Mouse (Mus musculus) kidney, postnatal 14 days (tissue): ENCODE measurements around the gene Slamf8.
A peak's percentile ranks its signal among the peaks of the same experiment; 100 is the strongest.

Experiments
- DNase-seq: peaks from one replicate; pipeline ENCODE4 v3.0.0; 2022; ENCODE audit warnings: mixed read lengths

Gene Slamf8

DNA sequence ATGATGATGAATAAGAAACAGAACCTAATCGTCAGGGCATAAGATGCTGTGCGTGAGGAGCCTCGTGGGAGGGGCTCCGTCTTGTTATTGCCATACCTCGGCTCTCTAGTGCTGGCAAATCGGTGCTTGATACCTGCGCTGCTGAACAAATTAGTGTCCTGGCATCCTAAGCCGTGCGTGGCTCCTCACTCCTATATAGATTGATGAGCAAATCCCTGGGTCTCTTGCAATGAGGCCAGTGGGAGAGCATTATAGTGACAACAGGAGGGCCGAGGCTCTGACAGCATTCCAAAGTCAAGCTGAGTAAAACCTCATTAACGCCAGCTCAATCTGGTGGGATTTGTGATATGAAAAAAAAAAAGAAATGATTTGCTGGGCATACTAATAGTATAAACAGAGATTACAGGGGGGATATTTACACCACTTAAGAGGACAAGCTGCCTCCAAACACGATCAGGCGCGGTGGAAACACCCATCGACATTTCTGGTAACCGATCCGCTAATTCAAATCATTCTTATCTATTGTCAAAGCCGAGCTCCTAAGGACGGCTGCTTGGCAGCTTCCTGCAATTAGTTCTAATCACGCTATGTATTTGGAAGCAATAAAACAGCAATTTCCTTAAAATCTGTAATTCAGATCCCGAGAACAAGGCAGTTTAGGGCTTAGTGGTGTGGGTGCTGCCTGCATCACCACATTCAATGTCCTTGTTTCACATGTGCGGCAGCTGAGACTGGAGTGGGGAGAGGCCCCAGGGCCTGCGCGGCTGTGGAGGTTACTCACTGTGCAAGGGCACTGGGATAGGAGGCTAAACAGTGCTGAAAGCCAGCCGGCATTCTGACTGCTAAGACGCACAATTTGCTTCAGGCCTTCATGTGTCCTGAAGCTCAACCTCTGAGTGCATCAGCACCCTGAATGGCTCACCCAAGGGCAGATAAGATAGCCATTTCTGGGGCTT, 4.5 kb downstream of the Slamf8 start:
- no peak for DNase-seq

DNA sequence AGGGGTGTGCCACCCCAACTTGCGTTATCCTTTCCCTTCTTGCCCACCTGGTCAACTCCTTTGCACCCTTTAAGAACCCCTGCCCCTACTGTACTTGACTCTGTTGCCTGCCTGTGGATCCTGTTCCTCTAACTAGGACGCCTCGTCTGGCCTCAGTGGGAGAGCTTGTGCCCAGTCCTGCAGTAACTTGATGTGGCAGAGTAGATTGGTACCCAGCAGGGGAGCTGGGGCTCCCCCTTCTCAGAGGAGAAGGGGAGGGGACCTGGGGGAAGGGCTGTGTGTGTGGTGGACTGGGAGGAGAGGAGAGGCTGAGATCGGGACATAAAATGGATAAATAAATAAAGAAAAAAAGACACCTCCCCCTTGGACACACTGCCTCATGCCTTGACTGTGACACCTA, 5.3 kb downstream of the Slamf8 start:
- DNase-seq, result no peak

- DNase-seq, result no peak
These were observed 6.1 kb downstream of the Slamf8 start for GRCm38 (mm10) chr1:172584271-172584670.

DNA sequence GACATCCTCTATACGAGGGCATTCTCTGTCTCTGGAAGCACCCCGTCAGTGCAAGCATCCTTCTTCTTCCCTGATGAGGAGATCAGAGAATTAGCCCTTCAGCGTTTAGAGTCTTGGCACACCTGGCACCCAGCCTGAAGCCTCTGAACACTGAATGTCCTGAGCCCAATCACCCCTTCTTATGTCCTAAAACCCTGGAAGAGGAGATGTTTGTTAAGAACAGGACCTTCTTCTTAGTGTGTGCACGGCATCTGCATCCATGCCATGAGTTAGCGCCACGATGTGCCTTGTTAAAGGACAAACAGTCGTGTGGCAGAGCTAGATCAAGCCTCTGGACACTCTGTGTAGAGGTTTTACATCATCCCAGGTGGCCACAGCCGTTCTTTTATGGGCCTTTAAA, 7.9 kb downstream of the Slamf8 start:
- no peak for DNase-seq

DNA sequence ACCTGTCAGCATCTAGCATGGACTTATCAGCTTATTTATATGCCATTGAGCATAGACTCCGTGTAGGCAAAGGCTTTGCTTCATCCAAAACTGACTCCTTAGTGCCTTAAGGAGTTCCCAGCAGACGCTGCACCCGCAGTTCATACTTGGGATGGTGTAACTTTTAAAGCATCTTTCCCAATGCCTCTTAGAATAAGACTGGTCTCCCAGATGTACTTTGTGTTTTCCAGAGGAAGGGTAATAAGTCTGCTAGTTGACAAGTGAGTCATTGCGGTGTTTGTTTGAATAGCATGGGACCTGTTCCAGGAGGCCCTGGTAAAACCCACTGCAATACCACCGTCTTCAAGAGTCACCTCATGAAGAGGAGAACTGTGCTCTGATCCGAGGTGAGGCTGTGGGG, 10.3 kb downstream of the Slamf8 start:
- DNase-seq, result no peak

GRCm38 (mm10) chr1:172567758-172568157, 22.6 kb downstream of the Slamf8 start:
- DNase-seq, result no peak

GRCm38 (mm10) chr1:172566131-172566530, 24.2 kb downstream of the Slamf8 start:
- no peak for DNase-seq

- DNase-seq, result no peak
These were observed 26.9 kb downstream of the Slamf8 start for GRCm38 (mm10) chr1:172563465-172563828.

DNA sequence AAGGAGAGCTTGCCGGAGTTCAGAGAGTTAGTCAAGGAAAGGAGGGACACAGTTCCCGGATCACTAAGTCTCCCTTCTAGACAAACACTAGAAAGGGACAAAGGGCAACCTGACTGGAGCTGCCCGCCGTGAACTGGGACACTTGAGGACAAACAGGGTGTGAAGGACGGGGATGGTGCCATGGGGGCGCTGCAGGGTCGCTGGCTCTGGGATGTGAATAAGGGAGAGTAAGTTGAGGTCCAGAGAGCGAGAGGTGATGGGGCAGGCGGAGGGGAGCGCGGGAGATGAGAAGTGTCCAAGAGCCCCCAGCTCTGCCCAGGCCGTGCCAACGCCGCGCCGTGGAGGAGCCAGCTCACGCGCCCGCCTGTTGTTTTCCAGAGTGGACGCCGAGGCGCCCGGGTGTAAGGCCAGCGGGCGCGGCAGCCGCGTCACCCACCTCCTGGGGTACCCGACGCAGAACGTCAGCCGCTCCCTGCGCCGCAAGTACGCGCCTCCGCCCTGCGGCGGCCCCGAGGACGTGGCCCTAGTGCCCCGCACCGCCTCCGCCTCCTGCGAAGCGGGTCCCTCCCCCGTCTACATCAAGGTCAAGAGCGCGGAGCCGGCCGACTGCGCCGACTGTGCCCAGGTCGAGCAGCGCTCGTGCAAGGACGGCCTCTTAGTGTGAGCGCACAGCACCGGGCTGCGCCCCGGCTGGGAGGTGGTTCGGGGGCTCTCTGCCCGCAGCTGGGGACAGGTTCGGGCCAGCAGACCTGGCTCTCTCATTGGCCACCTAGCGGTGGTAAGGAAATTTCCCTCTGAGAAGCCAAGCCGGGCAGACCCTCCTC, 27.5 kb downstream of the Slamf8 start:
- peak; percentile 86 for DNase-seq

- no peak for DNase-seq
These were observed 34.7 kb downstream of the Slamf8 start, which contains the start of gene Vsig8 for GRCm38 (mm10) chr1:172555638-172556037. Gene Vsig8, plus strand, starts transcription at chr1:172555938.

DNA sequence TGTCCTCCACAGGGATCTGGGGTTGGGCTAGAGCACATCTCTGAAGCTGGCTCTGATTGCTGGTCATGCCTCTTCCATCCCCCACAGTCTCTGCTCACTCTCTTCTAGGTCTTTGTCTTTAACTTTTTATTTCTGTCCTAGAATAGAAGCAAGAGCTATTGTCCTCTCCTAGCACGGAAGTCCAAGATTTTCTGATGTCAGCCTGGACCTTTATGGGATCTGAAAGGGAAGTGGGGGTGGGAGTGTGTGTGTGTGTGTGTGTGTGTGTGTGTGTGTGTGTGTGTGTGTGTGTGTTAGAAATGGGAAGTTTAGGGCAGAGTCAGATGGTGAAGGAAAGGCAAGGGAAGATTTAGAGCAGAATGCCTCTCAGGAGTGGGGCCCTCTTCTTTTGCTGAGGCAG, 37.7 kb downstream of the Slamf8 start:
- DNase-seq, result peak; percentile 53

- DNase-seq, result no peak
These were observed 39.4 kb downstream of the Slamf8 start for GRCm38 (mm10) chr1:172551009-172551408.

DNA sequence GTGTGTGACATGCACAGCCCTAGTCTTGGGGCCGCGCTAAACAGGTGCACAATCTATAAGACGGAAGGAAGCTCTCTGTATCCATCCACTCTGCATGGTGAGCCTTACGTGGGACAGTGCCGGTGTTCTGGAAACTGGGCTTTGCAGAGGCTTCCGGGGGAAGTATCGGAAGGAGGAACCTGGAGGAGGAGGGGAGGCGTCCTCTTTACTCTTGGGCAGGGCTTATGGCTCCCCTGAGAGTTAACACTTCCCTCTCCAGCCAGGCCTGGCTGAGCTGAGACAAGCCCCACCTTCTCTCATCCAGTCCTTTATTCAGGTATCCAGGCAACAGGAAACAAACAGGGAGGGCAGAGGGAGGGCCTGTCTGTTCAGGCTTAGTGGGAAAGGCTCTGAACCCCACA, 39.8 kb downstream of the Slamf8 start:
- DNase-seq, result peak; percentile 69

DNA sequence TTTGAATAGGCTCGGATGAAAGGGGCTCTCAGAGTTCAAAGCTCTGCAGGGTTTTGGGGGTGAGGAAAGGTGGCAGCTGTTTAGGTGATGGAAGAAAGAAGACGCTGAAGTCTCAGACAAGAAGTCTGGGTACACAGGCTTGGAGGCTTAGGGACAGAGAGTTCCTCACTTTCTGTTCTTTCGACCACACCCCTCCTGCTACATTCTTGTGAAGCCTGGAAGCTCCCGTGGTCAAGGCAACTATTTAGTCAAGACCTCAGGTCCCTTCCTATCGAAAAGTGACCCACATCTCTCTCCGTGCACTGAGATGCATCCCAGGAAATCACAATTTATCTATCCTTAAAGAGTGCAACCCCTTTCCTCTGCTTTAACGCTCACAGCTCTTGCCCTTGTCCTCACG, 40.7 kb downstream of the Slamf8 start:
- no peak for DNase-seq

GRCm38 (mm10) chr1:172549314-172549713, 41.1 kb downstream of the Slamf8 start:
- DNase-seq, result no peak

GRCm38 (mm10) chr1:172548501-172548900, 41.9 kb downstream of the Slamf8 start:
- no peak for DNase-seq

DNA sequence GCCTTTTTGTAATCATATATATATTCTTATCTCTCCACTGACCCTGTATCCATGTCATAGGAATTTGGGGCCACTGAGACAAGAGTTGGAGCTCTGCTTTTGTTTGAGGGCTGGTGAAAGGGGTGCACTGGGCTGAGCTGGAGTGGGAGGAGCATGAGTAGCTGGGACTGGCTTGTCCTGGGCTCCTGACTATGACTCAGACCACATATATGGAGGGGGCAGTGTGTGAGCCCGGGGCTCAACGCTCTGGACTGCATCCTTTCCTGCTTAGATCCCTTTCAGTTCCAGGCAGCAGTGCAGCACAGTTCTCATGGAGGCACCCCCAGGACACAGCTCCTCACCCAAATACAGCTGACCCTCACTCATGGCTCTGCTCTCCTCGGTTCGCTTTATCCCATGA, 44.3 kb downstream of the Slamf8 start:
- no peak for DNase-seq

GRCm38 (mm10) chr1:172540283-172540820, 50.0 kb downstream of the Slamf8 start:
- no peak for DNase-seq

GRCm38 (mm10) chr1:172539827-172540226, 50.5 kb downstream of the Slamf8 start:
- DNase-seq, result no peak

DNA sequence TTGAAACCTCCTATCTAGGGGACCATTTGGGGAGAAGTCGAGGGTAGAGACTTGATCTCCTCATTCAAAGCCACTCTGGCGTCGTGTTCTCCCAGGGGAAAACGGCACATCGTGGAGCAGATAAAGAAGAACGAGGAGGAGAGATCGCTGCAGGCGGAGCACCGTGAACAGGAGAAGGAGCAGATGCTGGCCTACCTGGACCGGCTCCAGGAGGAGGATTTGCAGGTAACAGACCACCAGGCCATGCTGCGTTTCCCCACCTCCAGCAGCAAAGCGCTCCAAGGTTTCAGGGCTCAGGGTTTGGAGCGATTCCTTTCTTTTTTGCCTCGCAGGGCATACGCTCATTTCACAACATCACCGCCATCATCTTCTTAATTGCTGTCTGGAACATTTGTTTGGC, 55.3 kb downstream of the Slamf8 start:
- DNase-seq, result no peak

DNA sequence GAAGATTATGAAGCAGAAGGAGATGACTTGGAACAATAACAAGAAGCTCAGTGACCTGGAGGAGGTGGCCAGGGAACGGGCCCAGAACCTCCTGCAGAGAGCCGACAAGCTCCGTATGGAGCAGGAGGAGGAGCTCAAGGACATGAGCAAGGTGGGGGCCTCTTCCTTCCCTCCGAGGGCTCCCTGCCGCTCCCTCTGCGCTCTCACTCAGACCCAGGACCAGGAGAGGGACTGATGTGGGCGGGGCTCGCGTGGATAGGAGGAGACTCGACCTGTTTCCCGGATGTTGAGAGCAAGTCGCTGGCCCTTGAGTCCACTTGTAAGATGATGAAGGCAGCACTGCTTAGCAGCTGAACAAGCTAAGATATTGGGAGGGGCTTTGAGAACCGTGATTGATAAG, 57.8 kb downstream of the Slamf8 start:
- peak; percentile 49 for DNase-seq
